Mouse (Mus musculus) cerebellum, adult 9-10 months (tissue): ENCODE data around the gene Tmem206.

Experiments
- DNase-seq: peaks from one replicate; pipeline ENCODE4 v3.0.0; 2022

The Tmem206 gene

GRCm38 (mm10) chr1:191356936-191357335, 31.2 kb downstream of the Tmem206 start:
- DNase-seq = no peak

- no peak for DNase-seq
Observed at GRCm38 (mm10) chr1:191359478-191359877, 33.8 kb downstream of the Tmem206 start.

- DNase-seq = no peak
Observed at GRCm38 (mm10) chr1:191362412-191362811, 36.7 kb downstream of the Tmem206 start.

- DNase-seq = peak; percentile 47
Observed at GRCm38 (mm10) chr1:191364477-191364876, 38.8 kb downstream of the Tmem206 start.

- DNase-seq = no peak
Observed at GRCm38 (mm10) chr1:191368193-191368592, 42.5 kb downstream of the Tmem206 start.

GRCm38 (mm10) chr1:191369140-191369539, 43.4 kb downstream of the Tmem206 start:
- no peak for DNase-seq

GRCm38 (mm10) chr1:191374993-191375643, 49.4 kb downstream of the Tmem206 start:
- DNase-seq = no peak

- DNase-seq = no peak
Observed at GRCm38 (mm10) chr1:191375644-191375998, 49.9 kb downstream of the Tmem206 start.

GRCm38 (mm10) chr1:191378080-191378479, 52.4 kb downstream of the Tmem206 start:
- no peak for DNase-seq

- DNase-seq = no peak
Observed at GRCm38 (mm10) chr1:191380843-191381242, 55.1 kb downstream of the Tmem206 start.

- DNase-seq = no peak
Observed at GRCm38 (mm10) chr1:191381955-191382736, 56.4 kb downstream of the Tmem206 start.

GRCm38 (mm10) chr1:191384786-191385430, 59.2 kb downstream of the Tmem206 start:
- no peak for DNase-seq

GRCm38 (mm10) chr1:191391311-191391710, 65.6 kb downstream of the Tmem206 start:
- peak; percentile 73 for DNase-seq

GRCm38 (mm10) chr1:191393536-191393935, 67.8 kb downstream of the Tmem206 start:
- no peak for DNase-seq

GRCm38 (mm10) chr1:191394126-191394525, 68.4 kb downstream of the Tmem206 start:
- no peak for DNase-seq

- DNase-seq = no peak
Observed at GRCm38 (mm10) chr1:191395200-191395599, 69.5 kb downstream of the Tmem206 start.

- peak; percentile 43 for DNase-seq
Observed at GRCm38 (mm10) chr1:191395871-191396433, 70.2 kb downstream of the Tmem206 start.

- DNase-seq = no peak
Observed at GRCm38 (mm10) chr1:191396446-191396845, 70.7 kb downstream of the Tmem206 start.

- peak; percentile 99 for DNase-seq
Observed at GRCm38 (mm10) chr1:191396897-191397849, 71.5 kb downstream of the Tmem206 start.
